Mouse (Mus musculus): Measurements from ENCODE around the gene Majin. TPM values are rescaled to one million over a fixed set of nuclear protein-coding genes. Genes with fewer than 3 reads are reported as not detected.

Majin gene
- total RNA-seq (2012; rRNA removed) = not detected in 2 replicates
- total RNA-seq (2014; rRNA removed) = not detected in 2 replicates
- polyA plus RNA-seq (2012; ENCODE audit: insufficient read length, low read depth) = not detected in 2 replicates

- Histone ChIP-seq H3K9ac (ENCODE audit: insufficient read depth, low read depth) (no peak within 1 kb of the TSS), H3K4me3 (replicated peaks in 1 of 3; ENCODE audit: low read depth in 2 of 3, low read length in 2 of 3, poor library complexity in 1 of 3) (no peak within 1 kb of the TSS), H3K4me2 (ENCODE audit: insufficient read depth, low read depth, poor library complexity, severe bottlenecking) (no peak within 1 kb of the TSS), H3K79me2 (replicated peaks; ENCODE audit: control insufficient read depth, extremely low read depth, insufficient read depth, poor library complexity, severe bottlenecking) (no peaks in the 10 kb centered on the region), H3K9me3 (replicated peaks; ENCODE audit: low read length) (no peaks in the 10 kb centered on the region), H3K27ac (ENCODE audit: insufficient read depth, low read depth) (no peak within 1 kb of the TSS), H3K36me3 (replicated peaks in 1 of 2; ENCODE audit: control insufficient read depth in 1 of 2, insufficient read depth in 1 of 2, low read length in 1 of 2) (no peaks in the 10 kb centered on the region), H3K27me3 (replicated peaks) (peaks cover 21% of the 10 kb centered on the region), H3K4me1 (ENCODE audit: control insufficient read depth in 1 of 2, insufficient read depth in 2 of 2) (peaks cover 0 to 5% of the 10 kb centered on the region in 2 experiments; a peak in 2 of 4 replicates)
- TF ChIP-seq POLR2AphosphoS2 (IDR thresholded peaks at IDR 0.05; ENCODE audit: low read depth, low read length) = no peak
- no peak for TF ChIP-seq ELF1 (IDR thresholded peaks at IDR 0.05; ENCODE audit: low read depth, low read length)
- no peak for TF ChIP-seq E2F4 (IDR thresholded peaks at IDR 0.05; ENCODE audit: insufficient replicate concordance, low read depth, low read length)
- TF ChIP-seq ZKSCAN1 (IDR thresholded peaks at IDR 0.05; ENCODE audit: borderline replicate concordance, low read depth, low read length) = no peak
- TF ChIP-seq MAX (IDR thresholded peaks at IDR 0.05; ENCODE audit: low read length) = no peak
- in situ Hi-C loops (cut with MboI; ENCODE audit: low pct_ligation_motif_present, low pct_unique_long_range_greater_than_20kb, low sequenced_read_pairs) = no loop called here
- dilution Hi-C loops (cut with MboI; ENCODE audit: extremely low pct_ligation_motif_present, extremely low pct_unique_long_range_greater_than_20kb, low sequenced_read_pairs) = no loop called here
- DNase-seq (ENCODE audit: extremely low read depth) = no peak
Observed at GRCm38 (mm10) chr19:6184131-6184530, at the start of gene Majin. TSS of gene Majin (plus strand) at chr19:6184388.

GRCm38 (mm10) chr19:6136397-6136796, 47.8 kb upstream of the Majin start:
- in situ Hi-C loops (cut with MboI; ENCODE audit: low pct_ligation_motif_present, low pct_unique_long_range_greater_than_20kb, low sequenced_read_pairs) = no loop called here
- H3K4me1 ChIP-seq (ENCODE audit: control insufficient read depth in 1 of 2, insufficient read depth in 2 of 2) = peaks cover 8% of the 10 kb centered on the region in 2 experiments
- peaks cover 4 to 48% of the 10 kb centered on the region in 2 experiments for H3K36me3 ChIP-seq (replicated peaks in 1 of 2; ENCODE audit: control insufficient read depth in 1 of 2, insufficient read depth in 1 of 2, low read length in 1 of 2)

GRCm38 (mm10) chr19:6139701-6140100, 44.5 kb upstream of the Majin start:
- in situ Hi-C loops (cut with MboI; ENCODE audit: low pct_ligation_motif_present, low pct_unique_long_range_greater_than_20kb, low sequenced_read_pairs) (no loop called here), dilution Hi-C loops (cut with MboI; ENCODE audit: extremely low pct_ligation_motif_present, extremely low pct_unique_long_range_greater_than_20kb, low sequenced_read_pairs) (no loop called here)
- Histone ChIP-seq H3K79me2 (replicated peaks; ENCODE audit: control insufficient read depth, extremely low read depth, insufficient read depth, poor library complexity, severe bottlenecking) (no peaks in the 10 kb centered on the region), H3K4me1 (ENCODE audit: control insufficient read depth in 1 of 2, insufficient read depth in 2 of 2) (peaks cover 5 to 8% of the 10 kb centered on the region in 2 experiments), H3K9ac (ENCODE audit: insufficient read depth, low read depth) (no peak overlapping the region), H3K36me3 (replicated peaks in 1 of 2; ENCODE audit: control insufficient read depth in 1 of 2, insufficient read depth in 1 of 2, low read length in 1 of 2) (peaks cover 4 to 34% of the 10 kb centered on the region in 2 experiments), H3K27me3 (replicated peaks) (peaks cover 4% of the 10 kb centered on the region), H3K4me2 (ENCODE audit: insufficient read depth, low read depth, poor library complexity, severe bottlenecking) (no peak overlapping the region), H3K4me3 (replicated peaks in 1 of 3; ENCODE audit: low read depth in 2 of 3, low read length in 2 of 3, poor library complexity in 1 of 3) (no peak overlapping the region), H3K9me3 (replicated peaks; ENCODE audit: low read length) (peaks cover 2% of the 10 kb centered on the region), H3K27ac (ENCODE audit: insufficient read depth, low read depth) (no peak overlapping the region)
- TF ChIP-seq POLR2A (IDR thresholded peaks at IDR 0.05; ENCODE audit: low read depth, low read length) = no peak
- no peak for TF ChIP-seq JUND (conservative IDR thresholded peaks at IDR 0.05; ENCODE audit: low read depth, low read length)
- TF ChIP-seq JUN (IDR thresholded peaks at IDR 0.05; ENCODE audit: insufficient read depth, low read depth, low read length) = no peak
- DNase-seq (ENCODE audit: extremely low read depth) = no peak

More at GRCm38 (mm10) chr19:6136397-6136796, 47.8 kb upstream of the Majin start:
- Histone ChIP-seq H3K79me2 (replicated peaks; ENCODE audit: control insufficient read depth, extremely low read depth, insufficient read depth, poor library complexity, severe bottlenecking) (no peaks in the 10 kb centered on the region), H3K4me2 (ENCODE audit: insufficient read depth, low read depth, poor library complexity, severe bottlenecking) (no peak overlapping the region), H3K9me3 (replicated peaks; ENCODE audit: low read length) (no peaks in the 10 kb centered on the region), H3K9ac (ENCODE audit: insufficient read depth, low read depth) (no peak overlapping the region), H3K4me3 (replicated peaks in 1 of 3; ENCODE audit: low read depth in 2 of 3, low read length in 2 of 3, poor library complexity in 1 of 3) (no peak overlapping the region), H3K27ac (ENCODE audit: insufficient read depth, low read depth) (no peak overlapping the region), H3K27me3 (replicated peaks) (no peaks in the 10 kb centered on the region)
- no peak for TF ChIP-seq RCOR1 (conservative IDR thresholded peaks at IDR 0.05; ENCODE audit: low read depth, low read length)
- TF ChIP-seq ETS1 (conservative IDR thresholded peaks at IDR 0.05; ENCODE audit: low read depth, low read length) = no peak
- no peak for TF ChIP-seq ZKSCAN1 (IDR thresholded peaks at IDR 0.05; ENCODE audit: borderline replicate concordance, low read depth, low read length)
- TF ChIP-seq SIN3A (IDR thresholded peaks at IDR 0.05; ENCODE audit: low read length) = no peak
- TF ChIP-seq RAD21 (IDR thresholded peaks at IDR 0.05; ENCODE audit: low read depth, low read length) = no peak
- TF ChIP-seq CHD1 (IDR thresholded peaks at IDR 0.05; ENCODE audit: low read depth, low read length) = no peak
- TF ChIP-seq MAFK (IDR thresholded peaks at IDR 0.05; ENCODE audit: insufficient replicate concordance, low read length) = no peak
- no peak for TF ChIP-seq JUND (conservative IDR thresholded peaks at IDR 0.05; ENCODE audit: low read depth, low read length)
- no peak for DNase-seq (ENCODE audit: extremely low read depth)
- dilution Hi-C loops (cut with MboI; ENCODE audit: extremely low pct_ligation_motif_present, extremely low pct_unique_long_range_greater_than_20kb, low sequenced_read_pairs) = no loop called here

All from CH12.LX (cell line).